Mouse (Mus musculus): ENCODE results near the gene Rtf1. TPM values are rescaled to one million over a fixed set of nuclear protein-coding genes. Genes with fewer than 3 reads are reported as not detected.
A peak's percentile ranks its signal among the peaks of the same experiment; 100 is the strongest.

Rtf1 gene
- polyA plus RNA-seq, 1 experiment from 2014 or later, result 29.6 TPM

GRCm38 (mm10) chr2:119758844-119759835 is 84.3 kb downstream of the Rtf1 start:
- Histone ChIP-seq H3K27me3 (replicated peaks; ENCODE audit: control insufficient read depth, insufficient read depth, low read length) (peaks cover 27% of the 10 kb centered on the region), H3K9ac (ENCODE audit: low read depth, low read length) (peak overlapping the region; percentile 68; the same call in 1 of the 2 replicates), H3K27ac (ENCODE audit: low read length) (no peak overlapping the region), H3K4me2 (ENCODE audit: low read depth, low read length) (peak overlapping the region; percentile 99), H3K9me3 (ENCODE audit: control insufficient read depth, low read length) (no peaks in the 10 kb centered on the region), H3K4me3 (ENCODE audit: low read length) (peak overlapping the region; percentile 66), H3K4me1 (ENCODE audit: control insufficient read depth, insufficient read depth, low read length) (peaks cover 7% of the 10 kb centered on the region), H3K36me3 (ENCODE audit: control insufficient read depth, insufficient read depth, low read length) (no peaks in the 10 kb centered on the region)
- WGBS, result 6% methylated on average over 44 of the region's 44 CpGs
- peak; percentile 10; the same call in 1 of the 2 replicates for ATAC-seq

- Histone ChIP-seq H3K9me3 (ENCODE audit: control insufficient read depth, low read length) (no peaks in the 10 kb centered on the region), H3K27me3 (replicated peaks; ENCODE audit: control insufficient read depth, insufficient read depth, low read length) (peaks cover 24% of the 10 kb centered on the region), H3K36me3 (ENCODE audit: control insufficient read depth, insufficient read depth, low read length) (no peaks in the 10 kb centered on the region), H3K4me3 (ENCODE audit: low read length) (no peak within 1 kb of the TSS), H3K4me2 (ENCODE audit: low read depth, low read length) (no peak within 1 kb of the TSS), H3K4me1 (ENCODE audit: control insufficient read depth, insufficient read depth, low read length) (peaks cover 7% of the 10 kb centered on the region), H3K27ac (ENCODE audit: low read length) (no peak within 1 kb of the TSS), H3K9ac (ENCODE audit: low read depth, low read length) (no peak within 1 kb of the TSS)
- peak; percentile 34; the same call in 1 of the 2 replicates for ATAC-seq
- 13% methylated on average over 9 of the region's 9 CpGs for WGBS
Measured at GRCm38 (mm10) chr2:119760251-119760650, 85.4 kb downstream of the Rtf1 start, which contains the start of gene Ltk. Gene Ltk, minus strand, starts transcription at chr2:119760431.

- no peak overlapping the region for H3K9ac ChIP-seq (ENCODE audit: low read depth, low read length)
- H3K27me3 ChIP-seq (replicated peaks; ENCODE audit: control insufficient read depth, insufficient read depth, low read length), result peaks cover 21% of the 10 kb centered on the region
- no peak for ATAC-seq
- H3K4me2 ChIP-seq (ENCODE audit: low read depth, low read length), result no peak overlapping the region
- 71% methylated on average over 1 of the region's 1 CpGs for WGBS
- no peak overlapping the region for H3K4me3 ChIP-seq (ENCODE audit: low read length)
- peaks cover 7% of the 10 kb centered on the region for H3K4me1 ChIP-seq (ENCODE audit: control insufficient read depth, insufficient read depth, low read length)
- H3K27ac ChIP-seq (ENCODE audit: low read length), result no peak overlapping the region
- no peaks in the 10 kb centered on the region for H3K9me3 ChIP-seq (ENCODE audit: control insufficient read depth, low read length)
- H3K36me3 ChIP-seq (ENCODE audit: control insufficient read depth, insufficient read depth, low read length), result no peaks in the 10 kb centered on the region
Measured at GRCm38 (mm10) chr2:119762276-119762675, 87.4 kb downstream of the Rtf1 start.

GRCm38 (mm10) chr2:119763924-119764323 is 89.1 kb downstream of the Rtf1 start:
- WGBS, result 73% methylated on average over 4 of the region's 4 CpGs
- Histone ChIP-seq H3K27ac (ENCODE audit: low read length) (no peak overlapping the region), H3K9ac (ENCODE audit: low read depth, low read length) (no peak overlapping the region), H3K4me3 (ENCODE audit: low read length) (no peak overlapping the region), H3K9me3 (ENCODE audit: control insufficient read depth, low read length) (no peaks in the 10 kb centered on the region), H3K4me2 (ENCODE audit: low read depth, low read length) (no peak overlapping the region), H3K27me3 (replicated peaks; ENCODE audit: control insufficient read depth, insufficient read depth, low read length) (peaks cover 5% of the 10 kb centered on the region), H3K4me1 (ENCODE audit: control insufficient read depth, insufficient read depth, low read length) (no peaks in the 10 kb centered on the region), H3K36me3 (ENCODE audit: control insufficient read depth, insufficient read depth, low read length) (peaks cover 5% of the 10 kb centered on the region; the same call in 1 of the 2 replicates)
- ATAC-seq, result no peak

- Histone ChIP-seq H3K4me3 (ENCODE audit: low read length) (no peak overlapping the region), H3K9ac (ENCODE audit: low read depth, low read length) (no peak overlapping the region), H3K9me3 (ENCODE audit: control insufficient read depth, low read length) (no peaks in the 10 kb centered on the region), H3K36me3 (ENCODE audit: control insufficient read depth, insufficient read depth, low read length) (peaks cover 14% of the 10 kb centered on the region; the same call in 1 of the 2 replicates), H3K4me2 (ENCODE audit: low read depth, low read length) (no peak overlapping the region), H3K27ac (ENCODE audit: low read length) (no peak overlapping the region), H3K27me3 (replicated peaks; ENCODE audit: control insufficient read depth, insufficient read depth, low read length) (no peaks in the 10 kb centered on the region), H3K4me1 (ENCODE audit: control insufficient read depth, insufficient read depth, low read length) (no peaks in the 10 kb centered on the region)
- 95% methylated on average over 6 of the region's 6 CpGs for WGBS
- ATAC-seq, result no peak
Measured at GRCm38 (mm10) chr2:119767246-119767645, 92.4 kb downstream of the Rtf1 start.

Other genes starting within 250 kb of the Rtf1 start
- 3.2 and 3.4 TPM in 2 replicates for gene Ino80, start 197.4 kb upstream of the Rtf1 start, polyA plus RNA-seq (2015; fragmentation: Nextera tagmentation; extraction: Ambion mirVana)
- 0.36 and 0.39 TPM in 2 replicates for gene Exd1, start 127.4 kb upstream of the Rtf1 start, polyA plus RNA-seq (2015; fragmentation: Nextera tagmentation; extraction: Ambion mirVana)
- 56.7 and 60.6 TPM in 2 replicates for gene Chp1, start 127.4 kb upstream of the Rtf1 start, polyA plus RNA-seq (2015; fragmentation: Nextera tagmentation; extraction: Ambion mirVana)
- 50.5 and 57.1 TPM in 2 replicates for gene Nusap1, start 56.8 kb upstream of the Rtf1 start, polyA plus RNA-seq (2015; fragmentation: Nextera tagmentation; extraction: Ambion mirVana)
- 18.2 and 23.6 TPM in 2 replicates for gene Oip5, start 56.6 kb upstream of the Rtf1 start, polyA plus RNA-seq (2015; fragmentation: Nextera tagmentation; extraction: Ambion mirVana)
- 47.9 and 56.0 TPM in 2 replicates for gene Ndufaf1, start 12.2 kb upstream of the Rtf1 start, polyA plus RNA-seq (2015; fragmentation: Nextera tagmentation; extraction: Ambion mirVana)
- gene Itpka, start 67.3 kb downstream of the Rtf1 start, polyA plus RNA-seq (2015; fragmentation: Nextera tagmentation; extraction: Ambion mirVana), result 7.5 and 7.9 TPM in 2 replicates
- gene Ltk, start 85.4 kb downstream of the Rtf1 start, polyA plus RNA-seq (2015; fragmentation: Nextera tagmentation; extraction: Ambion mirVana), result 0.86 and 1.1 TPM in 2 replicates
- gene Rpap1, start 112.5 kb downstream of the Rtf1 start, polyA plus RNA-seq (2015; fragmentation: Nextera tagmentation; extraction: Ambion mirVana), result 22.9 and 23.8 TPM in 2 replicates
- 11.4 and 12.9 TPM in 2 replicates for gene Tyro3, start 122.7 kb downstream of the Rtf1 start, polyA plus RNA-seq (2015; fragmentation: Nextera tagmentation; extraction: Ambion mirVana)
- 14.7 and 14.9 TPM in 2 replicates for gene Mga, start 222.2 kb downstream of the Rtf1 start, polyA plus RNA-seq (2015; fragmentation: Nextera tagmentation; extraction: Ambion mirVana)